Mouse (Mus musculus): ENCODE data around the gene Med12. TPM values are rescaled to one million over a fixed set of nuclear protein-coding genes. Genes with fewer than 3 reads are reported as not detected.

Med12 gene
- 25.9 and 26.6 TPM in 2 replicates for polyA plus RNA-seq (2015; fragmentation: Nextera tagmentation; extraction: Ambion mirVana)

DNA sequence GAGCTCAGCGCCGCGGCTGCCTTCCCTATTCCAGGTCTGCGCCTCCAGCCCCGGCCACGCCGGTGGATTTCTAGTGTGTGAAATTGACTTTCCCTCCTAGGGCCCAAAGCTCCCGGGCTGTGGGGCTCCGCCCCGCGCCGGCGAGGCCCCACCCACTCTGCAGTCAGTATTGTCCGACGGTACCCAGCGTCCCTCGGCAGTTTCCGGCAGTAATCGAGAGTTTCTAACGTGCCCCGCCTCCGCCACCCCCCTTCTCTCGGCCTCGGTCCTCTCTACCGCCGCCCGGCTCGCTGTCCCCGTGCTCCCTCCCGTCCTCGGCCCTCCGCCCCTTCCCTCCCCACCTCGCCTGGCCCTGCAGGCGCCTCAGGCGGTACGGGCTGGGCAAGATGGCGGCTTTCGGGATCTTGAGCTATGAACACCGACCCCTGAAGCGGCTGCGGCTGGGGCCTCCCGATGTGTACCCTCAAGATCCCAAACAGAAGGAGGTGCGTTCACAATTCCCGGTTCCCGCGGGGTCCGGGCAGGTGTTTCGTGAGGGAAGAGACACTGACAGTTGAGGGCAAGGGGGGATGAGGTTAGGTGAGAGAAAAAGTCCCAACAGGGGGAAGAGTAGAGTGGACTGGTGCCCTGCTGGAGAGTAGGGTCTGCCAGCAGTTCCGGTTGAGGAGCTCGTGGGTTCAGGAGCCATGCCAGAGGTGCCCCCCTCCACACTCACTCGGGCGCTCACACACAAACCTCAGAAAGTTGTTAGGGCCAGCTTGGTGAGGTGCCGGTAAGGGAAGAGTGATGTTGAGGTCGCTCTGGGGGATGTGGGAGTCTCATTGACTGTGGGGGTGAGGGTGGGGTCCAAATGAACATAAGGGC, at the start of gene Med12:
Med12 (plus strand) TSS at position 156 of the 864 bp plus-strand sequence.
- Histone ChIP-seq H3K9ac (peak within 1 kb of the TSS; percentile 75), H3K4me3 (peak within 1 kb of the TSS; percentile 56), H3K27me3 (no peaks in the 10 kb centered on the region), H3K4me2 (peak within 1 kb of the TSS; percentile 55), H3K9me3 (no peaks in the 10 kb centered on the region), H3K27ac (replicated peaks) (peak within 1 kb of the TSS; percentile 77), H3K36me3 (peaks cover 21% of the 10 kb centered on the region), H3K4me1 (replicated peaks) (peaks cover 16% of the 10 kb centered on the region)
- ATAC-seq (ENCODE audit: low read depth): peak; percentile 98
- 27% methylated on average over 52 of the region's 54 CpGs for WGBS

GRCm38 (mm10) chrX:101245011-101245410, 28.8 kb upstream of the Med12 start:
- H3K27ac ChIP-seq (replicated peaks): no peak overlapping the region
- H3K9ac ChIP-seq: no peak overlapping the region
- WGBS: 11% methylated on average over 1 of the region's 1 CpGs

DNA sequence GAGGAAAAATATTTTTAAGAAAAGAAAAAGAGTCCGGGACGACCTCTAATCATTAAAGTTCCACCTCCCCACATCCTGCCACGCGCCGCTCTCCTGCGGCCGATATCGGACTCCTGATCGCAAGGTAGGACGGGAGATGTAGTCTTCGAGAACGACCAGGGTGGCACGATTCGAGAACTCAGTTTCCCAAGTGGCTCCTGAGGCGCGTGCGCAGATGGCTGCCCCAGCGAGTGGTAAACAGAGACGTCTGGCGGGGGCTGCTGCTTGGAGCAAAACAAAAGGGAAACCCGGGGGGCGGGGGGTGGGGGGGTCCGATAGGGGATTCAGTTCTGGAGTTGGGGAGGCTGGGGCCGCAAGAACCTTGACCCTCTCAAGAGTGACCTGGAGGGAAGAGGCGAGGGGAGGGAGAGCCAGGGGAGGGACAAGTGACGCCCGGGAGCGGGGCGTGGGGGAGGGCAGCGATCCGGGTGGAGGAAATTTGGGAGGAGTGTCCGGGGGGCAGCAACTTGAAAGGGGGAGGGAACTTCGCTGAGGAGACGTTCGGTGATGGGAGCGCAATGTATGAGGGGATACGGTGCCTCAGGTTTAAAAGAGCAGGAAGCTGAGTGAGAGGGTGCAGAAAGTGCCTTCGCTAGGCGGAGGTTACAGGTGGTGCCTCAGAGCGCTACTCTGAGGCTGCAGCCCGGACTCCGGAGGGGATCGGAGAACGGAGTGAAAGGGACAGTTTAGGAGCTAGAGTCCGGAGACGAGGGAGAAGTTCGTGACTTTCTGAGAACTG, 19.7 kb upstream of the Med12 start, which contains the start of gene Foxo4:
Foxo4 (plus strand) TSS at position 577 of the 778 bp plus-strand sequence.
- peak; percentile 95 for ATAC-seq (ENCODE audit: low read depth)
- WGBS: 18% methylated on average over 45 of the region's 47 CpGs
- peak within 1 kb of the TSS; percentile 72 for H3K4me2 ChIP-seq
- no peak within 1 kb of the TSS; the same call in 1 of the 2 replicates for H3K27ac ChIP-seq (replicated peaks)
- peaks cover 12% of the 10 kb centered on the region for H3K4me1 ChIP-seq (replicated peaks)
- peak within 1 kb of the TSS; percentile 51 for H3K4me3 ChIP-seq
- no peaks in the 10 kb centered on the region for H3K9me3 ChIP-seq
- H3K36me3 ChIP-seq: no peaks in the 10 kb centered on the region
- H3K9ac ChIP-seq: peak within 1 kb of the TSS; percentile 66
- peaks cover 5% of the 10 kb centered on the region; the same call in 1 of the 2 replicates for H3K27me3 ChIP-seq

More at GRCm38 (mm10) chrX:101245011-101245410, 28.8 kb upstream of the Med12 start:
- peaks cover 7% of the 10 kb centered on the region; the same call in 1 of the 2 replicates for H3K27me3 ChIP-seq
- ATAC-seq (ENCODE audit: low read depth): no peak
- H3K4me2 ChIP-seq: no peak overlapping the region
- no peaks in the 10 kb centered on the region for H3K36me3 ChIP-seq
- H3K4me1 ChIP-seq (replicated peaks): no peaks in the 10 kb centered on the region
- H3K9me3 ChIP-seq: no peaks in the 10 kb centered on the region
- no peak overlapping the region for H3K4me3 ChIP-seq

DNA sequence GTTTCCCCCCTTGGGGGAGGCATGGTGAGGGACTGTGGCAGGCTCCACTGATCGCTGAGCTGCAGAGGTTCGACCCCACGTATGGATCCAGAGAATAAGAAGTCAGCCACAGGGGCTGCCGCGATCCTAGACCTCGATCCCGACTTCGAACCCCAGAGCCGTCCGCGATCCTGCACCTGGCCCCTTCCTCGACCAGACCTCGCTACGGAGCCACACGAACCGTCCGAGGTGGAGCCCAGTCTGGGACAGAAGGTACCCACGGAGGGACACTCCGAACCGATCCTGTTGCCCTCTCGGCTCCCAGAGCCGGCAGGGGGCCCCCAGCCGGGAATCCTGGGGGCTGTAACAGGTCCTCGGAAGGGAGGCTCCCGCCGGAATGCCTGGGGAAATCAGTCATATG, 19.1 kb upstream of the Med12 start:
- ATAC-seq (ENCODE audit: low read depth): peak; percentile 42
- H3K27ac ChIP-seq (replicated peaks): no peak overlapping the region; the same call in 1 of the 2 replicates

GRCm38 (mm10) chrX:101256603-101257002, 17.2 kb upstream of the Med12 start:
- H3K36me3 ChIP-seq: no peaks in the 10 kb centered on the region
- no peak overlapping the region for H3K9ac ChIP-seq
- no peak for ATAC-seq (ENCODE audit: low read depth)
- H3K27me3 ChIP-seq: peaks cover 5% of the 10 kb centered on the region; the same call in 1 of the 2 replicates
- peaks cover 23% of the 10 kb centered on the region for H3K4me1 ChIP-seq (replicated peaks)
- no peak overlapping the region for H3K4me3 ChIP-seq
- H3K27ac ChIP-seq (replicated peaks): no peak overlapping the region
- no peak overlapping the region for H3K4me2 ChIP-seq
- 82% methylated on average over 13 of the region's 13 CpGs for WGBS
- no peaks in the 10 kb centered on the region for H3K9me3 ChIP-seq

More for the DNA sequence above, 19.1 kb upstream of the Med12 start:
- H3K9ac ChIP-seq: peak overlapping the region; percentile 66
- H3K27me3 ChIP-seq: peaks cover 5% of the 10 kb centered on the region; the same call in 1 of the 2 replicates
- H3K4me2 ChIP-seq: peak overlapping the region; percentile 72
- H3K36me3 ChIP-seq: no peaks in the 10 kb centered on the region
- H3K4me1 ChIP-seq (replicated peaks): peaks cover 12% of the 10 kb centered on the region
- H3K4me3 ChIP-seq: peak overlapping the region; percentile 51
- H3K9me3 ChIP-seq: no peaks in the 10 kb centered on the region
- WGBS: 7% methylated on average over 26 of the region's 26 CpGs

- 17% methylated on average over 12 of the region's 13 CpGs for WGBS
- peak; percentile 65 for ATAC-seq (ENCODE audit: low read depth)
- peaks cover 12% of the 10 kb centered on the region for H3K4me1 ChIP-seq (replicated peaks)
- peak overlapping the region; percentile 72 for H3K27ac ChIP-seq (replicated peaks)
- H3K4me3 ChIP-seq: no peak overlapping the region
- peaks cover 5% of the 10 kb centered on the region; the same call in 1 of the 2 replicates for H3K27me3 ChIP-seq
- peak overlapping the region; percentile 5; the same call in 1 of the 2 replicates for H3K4me2 ChIP-seq
- H3K36me3 ChIP-seq: no peaks in the 10 kb centered on the region
- H3K9ac ChIP-seq: no peak overlapping the region
- no peaks in the 10 kb centered on the region for H3K9me3 ChIP-seq
Measured at GRCm38 (mm10) chrX:101260441-101261325, 13.1 kb upstream of the Med12 start.

DNA sequence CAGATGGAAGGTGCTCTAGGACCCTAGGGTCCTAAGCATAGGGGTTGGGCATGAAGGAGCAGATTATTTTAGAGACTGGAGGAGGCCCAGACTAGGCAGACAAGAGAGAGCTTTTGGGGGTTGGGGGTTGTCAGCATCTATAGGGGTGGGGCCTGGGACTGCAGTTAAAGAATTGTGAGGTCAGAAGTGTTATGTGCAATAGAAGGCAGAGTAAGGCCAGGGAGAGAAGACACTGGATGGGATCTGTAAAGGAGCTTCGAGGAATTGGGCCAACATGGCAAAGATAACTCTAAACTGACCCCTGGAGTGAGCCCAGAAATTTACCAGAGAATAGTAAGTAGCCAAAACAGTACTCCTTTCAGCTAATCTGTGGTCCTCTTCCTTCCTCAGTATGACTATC, 9.9 kb upstream of the Med12 start, which contains the start of gene Gm614:
Gm614 (minus strand) TSS at position 101 of the 400 bp plus-strand sequence.
- no peaks in the 10 kb centered on the region for H3K36me3 ChIP-seq
- no peaks in the 10 kb centered on the region; the same call in 1 of the 2 replicates for H3K27me3 ChIP-seq
- 90% methylated on average over 1 of the region's 1 CpGs for WGBS
- H3K4me3 ChIP-seq: no peak within 1 kb of the TSS
- no peak within 1 kb of the TSS for H3K9ac ChIP-seq
- no peaks in the 10 kb centered on the region for H3K9me3 ChIP-seq
- H3K27ac ChIP-seq (replicated peaks): no peak within 1 kb of the TSS
- no peak for ATAC-seq (ENCODE audit: low read depth)
- H3K4me1 ChIP-seq (replicated peaks): peaks cover 11% of the 10 kb centered on the region
- no peak within 1 kb of the TSS for H3K4me2 ChIP-seq

- Histone ChIP-seq H3K4me3 (no peak overlapping the region), H3K27ac (replicated peaks) (no peak overlapping the region), H3K4me2 (no peak overlapping the region), H3K4me1 (replicated peaks) (no peaks in the 10 kb centered on the region), H3K36me3 (no peaks in the 10 kb centered on the region), H3K9ac (no peak overlapping the region), H3K9me3 (no peaks in the 10 kb centered on the region), H3K27me3 (no peaks in the 10 kb centered on the region; the same call in 1 of the 2 replicates)
- WGBS: 98% methylated on average over 6 of the region's 6 CpGs
- ATAC-seq (ENCODE audit: low read depth): no peak
Measured at GRCm38 (mm10) chrX:101266631-101267030, 7.2 kb upstream of the Med12 start.

DNA sequence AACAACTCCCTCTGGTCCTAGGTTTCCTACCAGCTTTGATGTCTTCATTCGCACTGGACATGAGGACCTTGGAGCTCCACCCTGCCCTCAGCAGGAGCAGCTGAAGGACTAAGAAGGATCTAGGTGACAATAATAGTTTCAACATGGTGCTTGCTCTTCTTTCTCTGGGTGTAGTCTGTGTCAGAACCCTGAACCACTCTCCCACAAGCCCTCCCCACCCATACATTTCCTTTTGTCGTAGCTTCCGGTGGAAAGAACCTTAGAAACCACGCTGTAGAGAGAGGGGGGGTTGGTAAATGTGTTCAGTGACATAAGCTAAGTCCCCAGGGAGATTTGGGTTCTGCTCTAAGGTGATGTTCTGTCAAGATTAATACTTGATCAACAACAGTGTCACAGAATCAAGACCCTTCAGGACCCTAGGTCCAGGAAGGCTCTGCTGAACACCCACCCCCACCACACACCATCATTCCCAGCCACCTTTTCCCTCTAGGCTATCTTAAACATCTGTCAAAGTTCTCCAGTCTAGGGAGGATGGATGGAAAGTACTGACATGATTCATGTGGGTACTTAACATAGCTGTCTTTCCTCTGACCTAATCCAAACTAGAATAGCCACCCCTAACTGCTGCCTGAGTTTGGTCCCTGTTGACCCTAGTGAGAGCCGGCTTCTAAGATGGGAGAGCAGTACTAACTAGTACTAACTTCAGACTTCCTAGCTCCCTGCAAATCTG, 5.6 kb upstream of the Med12 start, which contains the start of gene Il2rg:
Il2rg (minus strand) TSS at position 231 of the 730 bp plus-strand sequence.
- Histone ChIP-seq H3K36me3 (no peaks in the 10 kb centered on the region), H3K27me3 (no peaks in the 10 kb centered on the region; the same call in 1 of the 2 replicates), H3K27ac (replicated peaks) (no peak within 1 kb of the TSS), H3K9ac (no peak within 1 kb of the TSS), H3K4me1 (replicated peaks) (no peaks in the 10 kb centered on the region), H3K4me2 (no peak within 1 kb of the TSS), H3K9me3 (no peaks in the 10 kb centered on the region), H3K4me3 (no peak within 1 kb of the TSS)
- WGBS: 74% methylated on average over 5 of the region's 5 CpGs
- no peak for ATAC-seq (ENCODE audit: low read depth)

- Histone ChIP-seq H3K4me2 (no peak within 1 kb of the TSS), H3K9me3 (no peaks in the 10 kb centered on the region), H3K9ac (no peak within 1 kb of the TSS), H3K4me3 (no peak within 1 kb of the TSS), H3K27ac (replicated peaks) (no peak within 1 kb of the TSS), H3K36me3 (no peaks in the 10 kb centered on the region), H3K27me3 (no peaks in the 10 kb centered on the region; the same call in 1 of the 2 replicates), H3K4me1 (replicated peaks) (no peaks in the 10 kb centered on the region)
- no peak for ATAC-seq (ENCODE audit: low read depth)
- 50% methylated on average over 3 of the region's 3 CpGs for WGBS
Measured at GRCm38 (mm10) chrX:101268755-101269124, 5.1 kb upstream of the Med12 start, which contains the start of gene Gm20489. Gene Gm20489 (minus strand): TSS chrX:101269023.
